Mouse (Mus musculus) heart, embryonic 13.5 days (tissue): Measurements from ENCODE around the gene Eya3. TPM values are rescaled to one million over a fixed set of nuclear protein-coding genes. Genes with fewer than 3 reads are reported as not detected.

Experiments used
- ATAC-seq: fragments of 200-750 bp; cut with Nextera tagmentation; 2 replicates; pipeline ENCODE4 v1.8.0; 2017; ENCODE audit warnings: moderate TSS enrichment; ENCODE audit not compliant: insufficient number of reproducible peaks, low FRiP score, low TSS enrichment; ENCODE audit errors: extremely low read depth
- H3K27ac ChIP-seq: fragments of 300-500 bp; sonication (generic); replicated peaks from 2 replicates; pipeline ENCODE4 v1.5.1; 2015; ENCODE audit warnings: moderate library complexity, mild to moderate bottlenecking, inconsistent platforms
- H3K27me3 ChIP-seq: fragments of 300-500 bp; sonication (generic); replicated peaks from 2 replicates; pipeline ENCODE4 v1.6.1; 2015; ENCODE audit warnings: mild to moderate bottlenecking, inconsistent platforms
- H3K36me3 ChIP-seq: fragments of 300-500 bp; sonication (generic); 2 replicates; pipeline ENCODE4 v1.6.1; 2015; ENCODE audit warnings: mild to moderate bottlenecking, inconsistent platforms
- H3K4me1 ChIP-seq: fragments of 300-500 bp; sonication (generic); 2 replicates; pipeline ENCODE4 v1.6.1; 2015; ENCODE audit warnings: inconsistent platforms
- H3K4me2 ChIP-seq: fragments of 300-500 bp; sonication (generic); 2 replicates; pipeline ENCODE4 v1.6.1; 2015; ENCODE audit warnings: inconsistent platforms, mild to moderate bottlenecking, moderate library complexity
- H3K4me3 ChIP-seq: fragments of 300-500 bp; sonication (generic); 2 replicates; pipeline ENCODE4 v1.5.1; 2015; ENCODE audit warnings: moderate library complexity, mild to moderate bottlenecking, inconsistent platforms
- H3K9ac ChIP-seq: fragments of 300-500 bp; sonication (generic); 2 replicates; pipeline ENCODE4 v1.6.1; 2015; ENCODE audit warnings: inconsistent platforms, mild to moderate bottlenecking, moderate library complexity
- H3K9me3 ChIP-seq: fragments of 300-500 bp; sonication (generic); 2 replicates; pipeline ENCODE4 v1.6.1; 2016; ENCODE audit warnings: inconsistent platforms
- WGBS: fragments of 180-500 bp; shearing (Covaris S2); methylation state at CpG from one replicate; pipeline ENCODE4 v1.1.7; 2015; ENCODE audit warnings: mixed read lengths; 5-methylcytosine and 5-hydroxymethylcytosine counted together
- polyA plus RNA-seq: library from polyadenylated mRNA; unstranded; fragments of >200 nt; fragmentation: Nextera tagmentation; extraction: Ambion mirVana; gene quantifications from 2 replicates; pipeline ENCODE4 v1.2.1, GENCODE M21; 2015

Eya3 gene
- polyA plus RNA-seq, 1 experiment from 2014 or later = 17.7 TPM

GRCm38 (mm10) chr4:132743992-132744911 is 105.5 kb downstream of the Eya3 start:
- H3K9ac ChIP-seq = no peak overlapping the region
- H3K36me3 ChIP-seq = no peaks in the 10 kb centered on the region
- no peak for ATAC-seq
- H3K4me1 ChIP-seq = peaks cover 13% of the 10 kb centered on the region
- H3K4me3 ChIP-seq = no peak overlapping the region
- H3K27me3 ChIP-seq = no peaks in the 10 kb centered on the region
- H3K4me2 ChIP-seq = no peak overlapping the region
- WGBS = 50% methylated on average over 11 of the region's 11 CpGs
- no peak overlapping the region; the same call in 1 of the 2 replicates for H3K27ac ChIP-seq
- no peaks in the 10 kb centered on the region for H3K9me3 ChIP-seq

- Histone ChIP-seq H3K9me3 (no peaks in the 10 kb centered on the region), H3K27me3 (no peaks in the 10 kb centered on the region), H3K27ac (peak overlapping the region; percentile 46), H3K4me1 (peaks cover 13% of the 10 kb centered on the region), H3K4me2 (peak overlapping the region; percentile 27; the same call in 1 of the 2 replicates), H3K36me3 (no peaks in the 10 kb centered on the region), H3K4me3 (no peak overlapping the region), H3K9ac (no peak overlapping the region)
- WGBS = 80% methylated on average over 9 of the region's 9 CpGs
- no peak for ATAC-seq
Measured at GRCm38 (mm10) chr4:132746911-132747517, 108.2 kb downstream of the Eya3 start.

- Histone ChIP-seq H3K9me3 (no peaks in the 10 kb centered on the region), H3K4me2 (peak overlapping the region; percentile 27), H3K9ac (no peak overlapping the region), H3K27me3 (no peaks in the 10 kb centered on the region), H3K4me1 (peaks cover 13% of the 10 kb centered on the region), H3K36me3 (no peaks in the 10 kb centered on the region), H3K27ac (peak overlapping the region; percentile 46), H3K4me3 (no peak overlapping the region)
- no peak for ATAC-seq
- 42% methylated on average over 9 of the region's 9 CpGs for WGBS
Measured at GRCm38 (mm10) chr4:132747664-132748259, 109.0 kb downstream of the Eya3 start.

- ATAC-seq = no peak
- Histone ChIP-seq H3K36me3 (no peaks in the 10 kb centered on the region), H3K4me1 (peaks cover 15% of the 10 kb centered on the region), H3K27ac (no peak overlapping the region), H3K4me3 (no peak overlapping the region), H3K9me3 (no peaks in the 10 kb centered on the region), H3K27me3 (no peaks in the 10 kb centered on the region), H3K9ac (no peak overlapping the region), H3K4me2 (no peak overlapping the region)
- 92% methylated on average over 4 of the region's 4 CpGs for WGBS
Measured at GRCm38 (mm10) chr4:132748778-132749177, 110.0 kb downstream of the Eya3 start.

GRCm38 (mm10) chr4:132749258-132749982 is 110.6 kb downstream of the Eya3 start:
- no peaks in the 10 kb centered on the region for H3K9me3 ChIP-seq
- H3K36me3 ChIP-seq = no peaks in the 10 kb centered on the region
- no peak overlapping the region for H3K4me3 ChIP-seq
- 74% methylated on average over 6 of the region's 6 CpGs for WGBS
- no peak overlapping the region for H3K27ac ChIP-seq
- H3K27me3 ChIP-seq = no peaks in the 10 kb centered on the region
- no peak for ATAC-seq
- no peak overlapping the region for H3K9ac ChIP-seq
- H3K4me2 ChIP-seq = no peak overlapping the region
- H3K4me1 ChIP-seq = peaks cover 9% of the 10 kb centered on the region

GRCm38 (mm10) chr4:132752992-132753391 is 114.2 kb downstream of the Eya3 start:
- H3K4me1 ChIP-seq = peaks cover 15% of the 10 kb centered on the region
- H3K27me3 ChIP-seq = peaks cover 22% of the 10 kb centered on the region
- whole genome bisulfite sequencing = 39% methylated on average over 6 of the region's 6 CpGs
- ATAC-seq = no peak
- no peak overlapping the region for H3K4me2 ChIP-seq
- no peaks in the 10 kb centered on the region for H3K9me3 ChIP-seq
- H3K9ac ChIP-seq = no peak overlapping the region
- no peaks in the 10 kb centered on the region for H3K36me3 ChIP-seq
- no peak overlapping the region for H3K27ac ChIP-seq
- H3K4me3 ChIP-seq = no peak overlapping the region

GRCm38 (mm10) chr4:132756974-132757373 is 118.2 kb downstream of the Eya3 start, which contains the start of gene Smpdl3b:
Smpdl3b (minus strand) TSS chr4:132757252.
- Histone ChIP-seq H3K4me2 (peak within 1 kb of the TSS; percentile 79), H3K9ac (peak within 1 kb of the TSS; percentile 76), H3K9me3 (no peaks in the 10 kb centered on the region), H3K27ac (no peak within 1 kb of the TSS), H3K4me1 (peaks cover 15% of the 10 kb centered on the region), H3K4me3 (peak within 1 kb of the TSS; percentile 52), H3K36me3 (no peaks in the 10 kb centered on the region), H3K27me3 (peaks cover 25% of the 10 kb centered on the region)
- ATAC-seq = no peak
- whole genome bisulfite sequencing = 1% methylated on average over 22 of the region's 22 CpGs

GRCm38 (mm10) chr4:132757633-132758351 is 119.0 kb downstream of the Eya3 start:
- Histone ChIP-seq H3K4me1 (peaks cover 14% of the 10 kb centered on the region), H3K4me2 (peak overlapping the region; percentile 79), H3K4me3 (peak overlapping the region; percentile 52; the same call in 1 of the 2 replicates), H3K27ac (no peak overlapping the region), H3K36me3 (no peaks in the 10 kb centered on the region), H3K9ac (no peak overlapping the region; the same call in 1 of the 2 replicates), H3K9me3 (no peaks in the 10 kb centered on the region), H3K27me3 (peaks cover 25% of the 10 kb centered on the region)
- ATAC-seq = no peak
- WGBS = 62% methylated on average over 7 of the region's 7 CpGs

- Histone ChIP-seq H3K27me3 (peaks cover 21% of the 10 kb centered on the region), H3K4me1 (peaks cover 9% of the 10 kb centered on the region; the same call in 1 of the 2 replicates), H3K36me3 (no peaks in the 10 kb centered on the region), H3K4me2 (no peak overlapping the region), H3K9ac (no peak overlapping the region), H3K27ac (no peak overlapping the region), H3K4me3 (no peak overlapping the region), H3K9me3 (no peaks in the 10 kb centered on the region)
- ATAC-seq = no peak
- 60% methylated on average over 3 of the region's 3 CpGs for WGBS
Measured at GRCm38 (mm10) chr4:132760296-132760695, 121.5 kb downstream of the Eya3 start.

GRCm38 (mm10) chr4:132762602-132763001 is 123.8 kb downstream of the Eya3 start:
- Histone ChIP-seq H3K9ac (no peak overlapping the region), H3K4me1 (0 out of 2 replicates have a peak, but pooled peaks cover 2% of the 10 kb centered on the region), H3K27ac (no peak overlapping the region), H3K4me2 (no peak overlapping the region), H3K4me3 (no peak overlapping the region), H3K27me3 (peaks cover 7% of the 10 kb centered on the region), H3K36me3 (no peaks in the 10 kb centered on the region), H3K9me3 (no peaks in the 10 kb centered on the region)
- WGBS = 66% methylated on average over 6 of the region's 6 CpGs
- no peak for ATAC-seq
